Mouse (Mus musculus) lung, embryonic 16.5 days (tissue): ENCODE data around the gene Smim11. TPM values are rescaled to one million over a fixed set of nuclear protein-coding genes. Genes with fewer than 3 reads are reported as not detected.
A peak's percentile ranks its signal among the peaks of the same experiment; 100 is the strongest.

Experiments used
- ATAC-seq: fragments of 200-750 bp; cut with Nextera tagmentation; 2 replicates; pipeline ENCODE4 v1.8.0; 2017; ENCODE audit warnings: low read depth, mild to moderate bottlenecking, moderate library complexity
- H3K27ac ChIP-seq: fragments of 300-500 bp; sonication (generic); 2 replicates; pipeline ENCODE4 v1.5.1; 2014; ENCODE audit warnings: mild to moderate bottlenecking, control low read depth, low read length
- H3K27me3 ChIP-seq: fragments of 300-500 bp; sonication (generic); 2 replicates; pipeline ENCODE4 v1.6.1; 2014; ENCODE audit warnings: low read depth, low read length, mixed read lengths; ENCODE audit not compliant: control insufficient read depth, insufficient read depth
- H3K36me3 ChIP-seq: fragments of 300-500 bp; sonication (generic); 2 replicates; pipeline ENCODE4 v1.6.1; 2014; ENCODE audit warnings: low read length; ENCODE audit not compliant: control insufficient read depth, insufficient read depth
- H3K4me1 ChIP-seq: fragments of 300-500 bp; sonication (generic); replicated peaks from 2 replicates; pipeline ENCODE4 v1.6.1; 2014; ENCODE audit warnings: low read length, mixed read lengths; ENCODE audit not compliant: control insufficient read depth, insufficient read depth
- H3K4me2 ChIP-seq: fragments of 300-500 bp; sonication (generic); 2 replicates; pipeline ENCODE4 v1.6.1; 2014; ENCODE audit warnings: low read depth, low read length, control low read depth
- H3K4me3 ChIP-seq: fragments of 300-500 bp; sonication (generic); 2 replicates; pipeline ENCODE4 v1.5.1; 2014; ENCODE audit warnings: mild to moderate bottlenecking, low read length, control low read depth
- H3K9ac ChIP-seq: fragments of 300-500 bp; sonication (generic); 2 replicates; pipeline ENCODE4 v1.6.1; 2014; ENCODE audit warnings: low read length, control low read depth
- H3K9me3 ChIP-seq: fragments of 300-500 bp; sonication (generic); 2 replicates; pipeline ENCODE4 v1.6.1; 2016; ENCODE audit warnings: low read length; ENCODE audit not compliant: control insufficient read depth
- WGBS: fragments of 180-500 bp; shearing (Covaris S2); extraction: QIAGEN DNeasy Blood & Tissue Kit; methylation state at CpG from one replicate; pipeline ENCODE4 v1.1.7; 2014; 5-methylcytosine and 5-hydroxymethylcytosine counted together
- polyA plus RNA-seq: library from polyadenylated mRNA; unstranded; fragments of >200 nt; fragmentation: Nextera tagmentation; extraction: Ambion mirVana; gene quantifications from 2 replicates; pipeline ENCODE4 v1.2.1, GENCODE M21; 2015

The Smim11 gene
- 132 and 142 TPM in 2 replicates for polyA plus RNA-seq

DNA sequence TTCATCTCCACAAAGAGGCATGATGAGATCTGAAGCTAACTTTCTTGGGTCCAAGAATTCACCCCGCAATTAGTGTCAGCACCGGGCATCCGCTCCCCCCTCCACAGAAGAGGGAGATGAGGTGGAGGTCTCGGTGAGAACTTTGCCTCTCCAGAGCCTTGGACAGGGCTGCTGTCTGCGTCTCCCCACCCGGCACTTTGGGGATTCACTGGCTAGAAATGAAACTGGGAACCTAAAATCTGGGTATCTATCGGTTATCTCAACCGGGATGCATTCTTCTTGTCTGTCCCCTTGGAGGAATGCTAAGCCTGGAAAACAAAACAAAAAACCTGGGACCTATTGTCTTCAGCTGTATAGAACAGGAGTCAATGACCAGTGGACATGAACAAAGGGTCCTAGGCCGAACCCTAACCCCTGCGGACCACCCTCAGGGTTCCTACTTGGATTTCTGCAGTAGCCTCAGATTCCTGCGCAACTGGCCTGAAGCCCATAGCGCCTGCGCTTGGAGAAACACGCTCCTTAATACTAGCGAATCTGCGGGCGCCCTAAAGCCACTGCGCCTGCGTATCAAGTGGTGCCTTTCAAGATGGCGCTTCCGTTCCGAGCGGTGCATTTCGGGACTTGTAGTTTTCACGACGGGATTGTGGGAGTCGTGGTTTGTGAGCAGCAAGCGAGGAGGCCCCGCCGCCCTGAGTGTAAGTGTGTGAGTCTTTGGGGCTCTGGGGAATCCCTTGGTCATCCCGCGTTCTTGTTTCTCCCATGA is at the start of gene Smim11:
TSS of gene Smim11 (plus strand) at position 638 of the 763 bp plus-strand sequence.
- Histone ChIP-seq H3K9ac (peak within 1 kb of the TSS; percentile 91), H3K4me1 (peaks cover 15% of the 10 kb centered on the region), H3K4me2 (peak within 1 kb of the TSS; percentile 89), H3K9me3 (no peaks in the 10 kb centered on the region), H3K27me3 (no peaks in the 10 kb centered on the region), H3K4me3 (peak within 1 kb of the TSS; percentile 77), H3K27ac (peak within 1 kb of the TSS; percentile 48; the same call in 1 of the 2 replicates), H3K36me3 (peaks cover 4% of the 10 kb centered on the region; the same call in 1 of the 2 replicates)
- peak; percentile 97 for ATAC-seq
- 10% methylated on average over 32 of the region's 32 CpGs for WGBS

DNA sequence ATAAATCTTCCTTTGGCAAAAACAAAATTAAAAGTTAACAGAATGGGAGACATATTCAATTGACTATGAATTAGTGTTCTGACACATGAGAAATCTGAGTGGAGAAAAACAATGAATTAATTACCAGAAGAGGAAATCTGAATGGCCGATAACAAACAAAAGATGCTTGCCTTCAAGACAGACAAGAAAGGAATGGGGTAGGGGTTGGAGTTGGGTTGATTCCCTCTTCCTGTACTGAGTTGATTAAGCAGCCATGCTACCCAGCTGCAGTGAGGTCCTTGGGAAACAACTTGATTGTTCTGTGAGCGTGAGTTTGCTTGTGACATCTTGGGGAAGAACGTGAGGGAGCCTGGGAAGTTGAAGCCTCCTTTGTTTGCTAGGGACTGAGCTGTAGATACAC is 46.8 kb upstream of the Smim11 start:
- WGBS, result 76% methylated on average over 3 of the region's 3 CpGs
- Histone ChIP-seq H3K4me3 (no peak overlapping the region), H3K27me3 (no peaks in the 10 kb centered on the region), H3K9me3 (no peaks in the 10 kb centered on the region), H3K4me2 (no peak overlapping the region), H3K36me3 (no peaks in the 10 kb centered on the region), H3K27ac (no peak overlapping the region), H3K4me1 (no peaks in the 10 kb centered on the region), H3K9ac (no peak overlapping the region)
- no peak for ATAC-seq

DNA sequence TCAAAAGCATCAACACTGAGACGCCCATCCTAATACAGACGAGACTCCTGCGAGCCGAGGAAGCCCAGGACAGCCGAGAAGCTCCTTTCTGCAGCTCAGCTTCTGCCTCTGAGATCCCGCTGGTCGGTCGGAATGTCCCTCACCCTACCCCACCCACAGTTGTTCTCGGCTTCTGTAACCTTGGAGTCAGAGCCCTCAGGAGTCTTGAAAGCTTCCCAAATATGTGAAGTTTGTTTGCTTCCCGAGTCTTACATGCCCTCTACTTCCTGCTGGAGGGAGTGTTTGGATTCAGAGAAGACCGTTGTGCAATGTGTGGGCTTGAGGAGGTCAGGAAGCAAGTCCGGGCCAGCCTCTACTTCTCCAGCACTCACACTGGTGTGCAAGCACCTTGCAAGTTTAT is 33.2 kb upstream of the Smim11 start:
- 0 out of 2 replicates have a peak, but pooled peaks cover 2% of the 10 kb centered on the region for H3K4me1 ChIP-seq
- ATAC-seq, result peak; percentile 96
- peak overlapping the region; percentile 2; the same call in 1 of the 2 replicates for H3K27ac ChIP-seq
- peaks cover 2% of the 10 kb centered on the region; the same call in 1 of the 2 replicates for H3K27me3 ChIP-seq
- H3K36me3 ChIP-seq, result no peaks in the 10 kb centered on the region
- H3K4me2 ChIP-seq, result peak overlapping the region; percentile 26
- H3K4me3 ChIP-seq, result 0 out of 2 replicates have a peak overlapping the region, but pooled peaks have one; percentile 9
- WGBS, result 29% methylated on average over 12 of the region's 12 CpGs
- H3K9me3 ChIP-seq, result no peaks in the 10 kb centered on the region
- H3K9ac ChIP-seq, result no peak overlapping the region

DNA sequence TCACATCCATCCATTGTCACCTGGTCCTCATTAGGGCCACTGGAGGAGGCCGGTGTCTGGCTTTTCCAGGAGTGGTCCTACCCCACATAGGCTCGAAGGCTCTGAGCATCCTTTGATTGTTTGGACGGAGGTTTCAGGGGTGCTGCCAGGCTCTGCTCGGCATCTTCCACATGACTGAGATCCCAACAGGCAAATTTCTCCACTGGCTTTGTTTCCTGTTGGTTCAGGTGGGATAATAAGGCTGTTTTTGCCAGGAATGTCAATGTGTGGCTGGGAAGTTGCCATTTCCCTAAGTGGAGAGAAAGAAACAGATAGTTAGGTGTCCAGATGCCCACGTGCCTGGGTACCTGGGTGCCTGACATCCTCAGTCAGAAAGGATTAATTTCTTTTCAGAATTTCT is 26.6 kb upstream of the Smim11 start:
- Histone ChIP-seq H3K4me3 (no peak overlapping the region), H3K27me3 (no peaks in the 10 kb centered on the region; the same call in 1 of the 2 replicates), H3K4me1 (no peaks in the 10 kb centered on the region), H3K4me2 (no peak overlapping the region), H3K9ac (no peak overlapping the region), H3K9me3 (no peaks in the 10 kb centered on the region), H3K36me3 (no peaks in the 10 kb centered on the region), H3K27ac (no peak overlapping the region)
- 77% methylated on average over 5 of the region's 5 CpGs for WGBS
- ATAC-seq, result no peak

DNA sequence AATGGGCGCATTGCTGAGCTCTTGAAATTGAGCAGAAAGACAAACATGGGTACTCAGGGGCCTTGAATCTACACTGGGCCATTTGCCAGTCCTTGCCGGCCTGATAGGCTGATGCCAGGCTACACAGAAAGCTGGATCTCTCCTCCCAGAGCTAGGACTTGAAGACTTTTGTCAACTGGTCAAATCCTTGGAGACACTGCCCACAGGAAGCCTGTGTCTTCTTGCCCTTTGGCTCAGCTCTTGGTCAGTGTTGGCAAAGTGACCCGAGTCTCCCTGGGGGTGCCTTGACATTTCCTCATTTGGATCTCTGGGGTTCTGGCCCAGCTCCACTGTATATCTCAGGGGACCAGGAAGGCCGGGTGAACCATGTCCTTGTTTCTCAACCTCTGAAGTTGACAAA is 25.6 kb upstream of the Smim11 start:
- Histone ChIP-seq H3K9me3 (no peaks in the 10 kb centered on the region), H3K4me2 (no peak overlapping the region), H3K9ac (no peak overlapping the region), H3K27ac (no peak overlapping the region), H3K36me3 (no peaks in the 10 kb centered on the region), H3K4me1 (no peaks in the 10 kb centered on the region), H3K27me3 (no peaks in the 10 kb centered on the region), H3K4me3 (no peak overlapping the region)
- no peak for ATAC-seq
- WGBS, result 56% methylated on average over 4 of the region's 4 CpGs

DNA sequence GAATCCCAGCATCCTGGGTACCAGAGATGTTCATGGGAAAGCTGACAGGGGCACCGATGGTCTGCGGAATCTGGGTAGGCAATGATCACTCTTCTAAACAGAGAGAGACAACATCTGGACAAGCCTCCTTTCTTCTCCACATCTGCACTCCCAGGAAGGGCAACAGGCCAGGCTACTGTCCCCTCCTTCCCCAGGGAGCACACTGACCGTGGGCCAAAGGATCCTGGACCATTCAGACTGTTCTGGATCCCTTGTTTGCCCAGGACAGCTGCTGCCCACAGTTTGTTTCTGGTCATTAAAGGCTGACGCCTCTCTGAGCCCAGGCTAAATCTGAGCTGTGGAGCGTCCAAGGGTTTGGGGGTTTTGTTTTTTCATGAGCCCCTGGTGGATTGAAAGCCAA is 18.4 kb upstream of the Smim11 start:
- Histone ChIP-seq H3K4me2 (no peak overlapping the region), H3K36me3 (no peaks in the 10 kb centered on the region), H3K9me3 (no peaks in the 10 kb centered on the region), H3K27ac (no peak overlapping the region), H3K9ac (no peak overlapping the region), H3K4me3 (no peak overlapping the region), H3K27me3 (no peaks in the 10 kb centered on the region), H3K4me1 (no peaks in the 10 kb centered on the region)
- WGBS, result 83% methylated on average over 5 of the region's 5 CpGs
- ATAC-seq, result no peak

DNA sequence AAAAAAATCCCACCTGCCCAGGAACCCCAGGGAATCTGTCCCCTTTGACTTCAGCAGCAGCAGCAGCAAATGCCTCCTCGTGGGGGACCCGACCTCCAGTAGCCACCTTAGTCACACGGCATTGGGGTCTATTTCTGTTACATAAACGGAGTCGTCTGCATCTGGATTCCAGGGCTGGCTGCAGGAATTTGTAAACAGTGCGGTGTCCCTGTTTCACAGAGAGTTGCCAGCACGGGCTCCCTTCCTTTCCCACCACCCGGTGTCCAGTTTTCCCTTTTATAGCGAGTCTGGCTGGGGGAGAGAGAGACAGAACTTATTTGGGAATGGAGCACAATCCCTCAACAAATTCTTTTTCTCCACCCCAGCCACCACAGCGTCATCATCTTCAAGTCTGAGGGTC is 16.0 kb upstream of the Smim11 start:
- Histone ChIP-seq H3K9me3 (no peaks in the 10 kb centered on the region), H3K27me3 (no peaks in the 10 kb centered on the region), H3K4me2 (no peak overlapping the region), H3K4me1 (no peaks in the 10 kb centered on the region), H3K27ac (no peak overlapping the region), H3K36me3 (no peaks in the 10 kb centered on the region), H3K9ac (no peak overlapping the region), H3K4me3 (no peak overlapping the region)
- 20% methylated on average over 10 of the region's 10 CpGs for WGBS
- no peak for ATAC-seq

DNA sequence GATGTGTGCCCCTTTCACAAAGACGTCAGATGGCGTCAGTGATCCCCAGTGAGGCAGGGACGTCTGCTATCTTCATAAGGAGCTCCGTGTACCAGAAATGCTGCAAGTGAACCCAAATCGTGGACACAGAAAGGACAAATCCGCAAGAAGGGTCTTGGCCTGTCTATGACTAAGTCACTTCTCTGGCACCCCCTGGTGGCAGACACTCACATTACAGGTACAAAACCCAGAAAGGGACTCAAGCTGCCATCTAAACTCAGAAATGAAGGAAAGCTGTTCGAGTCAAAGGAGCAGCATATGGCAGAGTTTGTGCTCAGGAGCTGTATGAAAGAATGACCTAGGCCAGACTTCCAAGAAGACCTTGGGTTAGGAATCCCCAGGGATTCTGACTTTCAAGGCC is 14.5 kb upstream of the Smim11 start:
- Histone ChIP-seq H3K27ac (no peak overlapping the region), H3K4me1 (no peaks in the 10 kb centered on the region), H3K36me3 (no peaks in the 10 kb centered on the region), H3K4me2 (no peak overlapping the region), H3K4me3 (no peak overlapping the region), H3K9ac (no peak overlapping the region), H3K9me3 (no peaks in the 10 kb centered on the region), H3K27me3 (no peaks in the 10 kb centered on the region)
- no peak for ATAC-seq
- WGBS, result 5% methylated on average over 7 of the region's 7 CpGs

DNA sequence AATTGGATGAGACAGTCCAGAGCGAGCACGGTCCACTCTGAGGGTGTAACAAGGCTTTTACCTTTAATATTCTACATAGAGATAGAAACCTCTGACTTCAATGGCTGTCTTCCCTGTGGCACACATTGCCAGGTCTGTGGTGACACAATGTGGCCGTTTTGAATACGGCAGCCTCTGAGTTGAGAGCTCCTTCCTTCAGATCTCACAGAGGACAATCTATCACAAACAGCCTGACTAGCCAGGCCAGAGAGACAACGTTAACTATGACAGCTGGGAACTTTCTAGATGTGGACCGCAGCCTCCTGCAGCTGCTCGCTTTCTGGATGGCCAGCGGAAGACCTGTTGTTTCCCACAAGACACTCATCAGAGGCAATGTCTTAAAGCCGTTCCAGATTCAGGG is 12.3 kb upstream of the Smim11 start:
- Histone ChIP-seq H3K9me3 (no peaks in the 10 kb centered on the region), H3K4me2 (no peak overlapping the region), H3K36me3 (no peaks in the 10 kb centered on the region), H3K4me3 (no peak overlapping the region), H3K27ac (no peak overlapping the region), H3K4me1 (peaks cover 6% of the 10 kb centered on the region; the same call in 1 of the 2 replicates), H3K9ac (no peak overlapping the region), H3K27me3 (no peaks in the 10 kb centered on the region)
- peak; percentile 44 for ATAC-seq
- WGBS, result 66% methylated on average over 9 of the region's 9 CpGs
